Mouse (Mus musculus) induced T-regulatory cell, adult 2 months (primary cell): ENCODE measurements around the gene Nts.
"Not testable (repeated sequence)": the region's sequence is repeated elsewhere in the genome, so short reads cannot be mapped to it uniquely, and the experiment has no call there.

Source experiments
- DNase-seq: peaks from one replicate; pipeline ENCODE4 v3.0.0-alpha.2; 2012; ENCODE audit warnings: low read depth

Gene Nts

DNA sequence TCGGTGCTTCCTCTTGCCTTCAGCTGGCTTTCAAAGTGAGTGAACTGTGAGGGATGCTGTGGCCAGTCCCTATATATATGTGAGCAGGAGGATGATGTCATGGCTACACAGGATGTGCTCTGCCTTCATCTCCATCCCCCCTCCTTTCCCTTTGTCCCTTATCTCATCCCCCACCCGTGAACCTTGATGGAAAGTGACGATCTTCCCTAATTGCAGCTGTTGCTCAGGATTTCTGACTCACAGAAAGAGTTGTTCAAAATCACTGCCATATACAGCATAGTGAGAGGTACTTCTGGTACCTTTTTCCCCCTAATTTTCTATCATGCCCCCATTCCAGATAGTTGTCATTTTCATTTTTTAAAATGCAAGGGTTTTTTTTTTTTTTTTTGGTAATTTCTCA is at the start of gene Nts:
Gene Nts, minus strand, starts transcription at position 101 of the 400 bp plus-strand sequence.
- DNase-seq, result no peak

DNA sequence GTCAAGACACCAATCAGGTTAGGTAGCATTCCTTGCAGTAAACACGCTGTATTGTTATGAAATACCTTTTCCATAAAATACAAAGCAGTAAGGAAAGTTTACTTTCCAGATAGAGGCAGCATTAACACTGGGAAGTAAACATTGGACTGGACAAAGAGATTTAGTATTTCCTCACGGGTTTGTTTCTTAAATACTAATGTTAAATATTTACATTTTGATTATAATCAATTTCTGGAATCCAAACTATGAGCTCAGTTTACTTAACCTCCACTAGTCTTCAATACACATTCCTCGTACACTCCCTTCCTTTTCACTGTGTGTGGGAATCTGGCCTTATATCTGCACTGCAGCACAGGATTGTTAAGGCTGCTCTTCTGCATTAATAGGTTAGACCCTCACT is 37.6 kb upstream of the Nts start:
- DNase-seq, result no peak

DNA sequence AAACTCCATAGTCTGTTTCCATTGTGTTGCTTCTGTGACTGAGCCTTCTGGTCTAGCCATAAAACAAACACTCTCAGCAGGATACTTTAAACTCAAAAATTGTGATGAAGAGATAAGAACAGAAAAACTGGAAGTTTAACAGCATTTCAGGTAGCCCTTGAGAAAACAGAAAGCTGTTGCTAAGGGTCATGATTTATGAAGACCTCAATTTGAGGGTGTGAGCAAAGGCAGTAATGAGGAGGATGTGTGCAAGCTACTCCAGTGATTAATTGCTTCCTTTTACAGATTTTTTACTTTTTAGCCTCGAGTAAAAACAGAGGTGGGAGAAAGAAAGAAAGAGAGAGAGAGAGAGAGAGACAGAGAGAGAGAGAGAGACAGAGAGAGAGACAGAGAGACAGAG is 23.9 kb upstream of the Nts start:
- no peak for DNase-seq

DNA sequence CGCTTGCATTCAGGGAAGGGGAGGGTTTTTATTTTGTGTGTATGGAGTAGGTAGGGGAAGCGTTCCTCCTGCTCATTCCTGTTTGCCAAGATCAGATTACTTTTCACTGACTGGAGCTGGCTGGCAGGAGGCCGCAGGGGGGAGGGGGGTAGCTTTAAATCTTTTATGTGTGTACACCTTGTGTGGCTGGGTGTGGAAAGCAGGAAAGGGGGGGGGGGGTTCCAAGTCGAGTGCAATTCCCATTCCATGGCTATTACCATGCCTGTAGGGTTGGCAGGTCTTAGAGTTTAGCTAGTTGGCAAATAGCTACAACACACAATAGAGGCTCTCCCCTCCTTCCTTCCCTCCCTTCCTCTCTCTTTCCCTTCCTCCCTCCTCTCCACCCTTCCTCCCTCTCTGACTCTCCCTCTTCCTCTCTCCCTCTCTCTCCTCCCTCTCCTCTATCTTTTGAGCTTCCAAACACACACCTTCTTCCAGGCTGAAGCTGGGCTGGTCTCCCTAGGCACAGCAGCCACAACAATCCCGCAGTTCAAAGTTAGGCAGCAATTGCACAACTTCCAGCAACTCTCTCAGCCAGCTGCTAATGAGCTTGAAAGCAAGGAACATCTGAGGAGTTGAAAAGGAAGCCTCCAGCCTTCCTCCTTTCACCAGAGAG is 21.6 kb upstream of the Nts start, which contains the start of gene Rassf9:
Gene Rassf9, plus strand, starts transcription at position 416 of the 655 bp plus-strand sequence.
- no peak for DNase-seq

DNA sequence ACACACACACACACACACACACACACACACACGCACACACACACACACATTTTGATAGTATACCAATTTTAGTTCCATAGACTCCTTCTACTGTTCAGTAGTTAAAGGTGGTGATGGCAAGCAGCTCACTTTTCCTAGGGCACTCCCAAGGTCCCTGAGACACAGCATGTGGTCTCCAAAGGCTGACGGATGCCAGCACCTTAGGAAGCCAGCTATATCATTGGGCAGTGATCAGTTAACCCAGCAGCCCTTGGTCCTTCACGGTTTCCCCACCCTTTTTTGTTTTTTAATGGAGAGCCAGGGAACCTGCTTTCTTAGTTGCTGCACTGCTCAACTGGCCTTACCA is 21.1 kb upstream of the Nts start:
- DNase-seq, result no peak

DNA sequence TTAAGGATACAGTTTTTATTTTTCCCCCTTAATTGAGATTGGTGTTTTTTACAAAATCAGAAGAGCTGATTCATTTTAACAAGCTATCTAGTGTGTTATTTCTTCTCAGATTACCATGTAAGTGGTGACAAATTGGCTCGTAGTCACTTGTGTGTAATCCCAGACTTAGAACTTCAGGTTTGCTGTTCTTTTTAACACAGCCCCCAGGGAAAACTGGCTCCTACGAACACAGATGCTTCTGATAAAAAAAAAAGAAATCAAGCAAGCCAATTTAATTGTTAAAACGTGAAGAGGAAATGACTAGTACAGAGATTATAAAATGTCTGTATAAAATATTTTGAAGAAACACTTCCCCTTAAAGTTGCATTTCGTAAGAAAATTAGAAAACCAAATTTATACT is 17.1 kb upstream of the Nts start:
- no peak for DNase-seq

DNA sequence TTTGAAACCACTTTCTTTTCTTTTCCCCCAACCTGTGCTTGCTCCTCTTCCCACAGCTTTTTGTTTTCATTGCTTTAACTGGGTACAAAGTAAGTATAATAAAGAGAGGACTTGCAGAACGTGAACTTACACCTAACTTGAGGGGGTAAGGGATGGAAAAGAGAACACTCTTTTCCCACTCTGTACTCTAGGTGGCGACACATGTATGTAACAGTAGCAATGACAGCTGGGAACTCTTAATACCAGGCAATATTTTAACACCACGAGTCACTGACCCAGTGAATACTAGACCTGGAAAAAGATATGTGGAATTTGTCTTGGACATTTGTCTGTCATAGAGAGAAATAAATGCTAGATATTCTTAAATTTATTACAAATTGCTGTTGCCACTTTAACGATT is 8.5 kb upstream of the Nts start:
- no peak for DNase-seq

DNA sequence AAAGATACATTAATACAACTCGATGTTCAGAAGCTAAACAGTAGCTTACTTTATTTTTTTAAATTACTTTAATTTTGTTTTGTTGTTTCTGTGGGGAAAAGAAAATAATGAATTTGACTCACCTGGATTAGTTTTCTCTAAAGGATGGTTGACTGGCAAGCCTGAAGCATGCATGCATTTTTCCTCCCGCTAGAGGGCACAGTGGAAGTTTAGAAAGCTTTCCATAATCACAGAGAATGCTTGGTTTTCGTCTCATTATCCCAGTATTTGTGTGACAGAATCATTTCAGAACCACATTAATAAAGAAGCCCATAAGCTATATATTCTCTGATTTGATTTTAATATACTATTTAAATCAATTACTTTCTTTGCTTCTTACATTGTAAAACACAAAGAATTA is 1.5 kb upstream of the Nts start:
- peak; percentile 6 for DNase-seq

DNA sequence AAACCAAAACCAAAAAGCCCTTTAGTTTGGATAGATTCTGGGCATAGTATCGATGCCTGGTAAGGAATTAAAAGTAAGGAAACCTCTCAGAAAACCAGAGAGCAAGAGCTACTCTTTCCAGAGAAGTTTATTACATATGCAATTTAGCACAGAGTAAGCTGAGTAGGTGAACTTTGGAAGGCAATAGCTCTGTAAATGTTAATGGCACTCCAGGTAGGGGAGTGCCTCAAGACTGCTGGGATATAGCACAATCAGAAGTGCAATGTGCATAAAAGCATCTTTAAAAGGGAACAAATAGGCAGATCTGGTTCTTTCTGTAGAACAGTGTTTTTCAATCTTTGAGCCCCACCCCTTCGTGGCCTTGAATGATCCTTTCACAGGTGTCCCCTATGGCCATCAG is 20.9 kb downstream of the Nts start:
- DNase-seq, result no peak

DNA sequence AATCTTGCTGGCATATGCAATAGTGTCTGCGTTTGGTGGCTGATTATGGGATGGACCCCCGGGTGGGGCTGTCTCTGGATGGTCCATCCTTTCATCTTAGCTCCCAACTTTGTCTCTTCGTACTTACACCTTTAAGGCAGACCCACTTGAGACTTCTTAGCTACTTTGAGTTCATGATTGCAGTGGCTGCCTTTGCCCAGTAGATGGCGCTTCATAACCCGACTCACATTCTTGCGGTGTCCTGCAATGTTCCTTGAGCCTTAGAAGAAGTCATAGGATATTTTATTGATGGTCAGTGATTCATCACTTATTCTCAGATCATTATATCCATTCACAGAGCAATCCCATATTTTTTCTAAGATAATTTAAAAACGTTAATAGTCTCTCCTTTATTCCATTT is 38.5 kb downstream of the Nts start:
- DNase-seq, result peak; percentile 49

DNA sequence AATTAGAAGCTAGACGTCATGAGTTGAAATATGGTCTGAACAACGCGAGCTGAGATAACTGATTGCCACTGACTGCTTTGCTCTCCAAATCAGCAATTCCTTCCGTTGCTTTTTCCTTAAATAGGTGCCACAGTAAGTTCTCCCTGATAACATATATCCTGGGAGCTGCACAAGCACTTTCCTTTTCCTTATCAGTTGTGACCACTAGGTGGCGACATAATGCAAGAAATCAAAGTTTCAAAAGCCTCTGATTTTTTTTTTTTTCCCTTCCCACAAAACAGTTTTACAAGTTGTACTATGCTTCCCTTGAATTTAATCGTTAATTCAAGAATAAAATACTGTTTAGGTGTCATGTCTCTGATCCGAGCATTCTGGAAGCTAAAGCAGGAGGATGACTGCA is 40.8 kb downstream of the Nts start:
- peak; percentile 60 for DNase-seq

DNA sequence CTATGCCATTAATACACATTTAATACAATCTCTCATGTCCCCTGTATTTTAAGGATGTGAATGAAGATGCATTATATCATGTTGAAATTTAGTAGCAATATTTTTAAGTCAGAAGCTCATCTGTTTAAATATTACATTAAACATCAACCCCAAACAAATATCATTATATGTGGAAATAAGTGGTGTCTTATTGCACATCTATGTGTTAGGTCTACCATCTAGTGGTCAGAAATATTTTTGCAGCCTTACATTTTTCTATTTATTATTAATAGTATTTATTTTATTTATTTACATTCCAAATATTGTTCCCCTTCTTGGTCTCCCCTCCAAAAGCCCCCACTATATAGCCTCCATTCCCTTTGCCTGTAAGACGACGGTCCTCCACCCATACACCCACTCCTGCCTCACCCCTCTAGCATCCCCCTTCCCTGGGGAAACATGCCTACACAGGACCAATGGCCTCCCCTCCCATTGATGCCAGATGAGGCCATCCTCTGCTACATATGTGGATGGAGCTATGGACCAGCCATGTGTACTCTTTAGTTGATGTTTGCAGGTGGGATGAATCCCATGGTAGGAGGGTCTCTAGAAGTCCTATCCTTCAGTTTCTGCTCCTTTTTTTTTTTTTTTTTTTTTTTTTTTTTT is 45.3 kb downstream of the Nts start:
- peak; percentile 8 for DNase-seq

DNA sequence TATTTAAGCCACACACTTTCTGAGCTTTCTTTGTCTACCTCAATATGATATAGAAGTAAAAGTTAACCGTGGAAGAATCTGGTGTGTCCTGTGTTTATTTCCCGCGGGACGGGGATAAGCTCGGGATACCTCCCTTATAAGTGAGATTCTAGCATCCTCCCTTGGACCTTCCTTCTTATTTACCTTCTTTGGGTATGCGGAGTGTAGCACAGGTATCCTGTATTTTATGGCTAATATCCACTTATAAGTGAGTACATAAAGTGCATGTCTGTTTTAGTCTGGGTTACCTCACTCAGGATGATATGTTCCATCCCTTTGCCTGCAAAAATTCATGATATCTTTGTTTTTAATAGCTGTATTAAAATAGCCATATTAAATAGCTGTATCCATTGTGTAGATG is 54.8 kb downstream of the Nts start:
- DNase-seq, result not testable (repeated sequence)

DNA sequence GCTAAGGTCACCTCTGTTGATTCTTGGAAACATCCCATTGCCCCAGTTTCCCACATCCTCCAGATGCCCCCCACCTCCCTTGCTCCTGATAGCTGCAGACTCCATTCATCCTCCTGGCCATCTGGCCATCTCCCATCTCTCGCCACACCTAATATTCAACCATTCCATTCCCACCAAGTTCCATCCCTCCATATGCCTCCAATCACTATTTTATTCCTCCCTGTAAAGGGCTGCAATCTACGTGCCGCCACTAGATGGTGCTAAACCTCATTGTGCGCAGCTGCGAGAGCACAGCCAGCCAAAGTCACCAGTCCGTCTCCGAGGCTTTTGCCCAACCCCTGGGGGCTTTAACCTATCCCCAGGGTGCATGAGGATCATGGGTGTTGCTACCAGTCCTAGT is 55.2 kb downstream of the Nts start:
- peak; percentile 12 for DNase-seq
